Mouse (Mus musculus) kidney, embryonic 14.5 days (tissue): ENCODE data around the gene Bphl. TPM values are rescaled to one million over a fixed set of nuclear protein-coding genes. Genes with fewer than 3 reads are reported as not detected.

Experiments
- ATAC-seq: fragments of 200-750 bp; cut with Nextera tagmentation; 2 replicates; pipeline ENCODE4 v1.8.0; 2017; ENCODE audit warnings: moderate number of reproducible peaks, mild to moderate bottlenecking, moderate TSS enrichment, moderate library complexity; ENCODE audit not compliant: low FRiP score, low TSS enrichment
- H3K27ac ChIP-seq: fragments of 300-500 bp; sonication (generic); 2 replicates; pipeline ENCODE4 v1.5.1; 2014; ENCODE audit warnings: low read depth, mild to moderate bottlenecking, low read length, moderate library complexity, mixed read lengths
- H3K27me3 ChIP-seq: fragments of 300-500 bp; sonication (generic); 2 replicates; pipeline ENCODE4 v1.6.1; 2014; ENCODE audit warnings: mild to moderate bottlenecking, low read length; ENCODE audit not compliant: control insufficient read depth, insufficient read depth
- H3K36me3 ChIP-seq: fragments of 300-500 bp; sonication (generic); 2 replicates; pipeline ENCODE4 v1.6.1; 2014; ENCODE audit warnings: low read length, mixed read lengths; ENCODE audit not compliant: control insufficient read depth, insufficient read depth
- H3K4me1 ChIP-seq: fragments of 300-500 bp; sonication (generic); 2 replicates; pipeline ENCODE4 v1.6.1; 2014; ENCODE audit warnings: low read length, mixed read lengths; ENCODE audit not compliant: control insufficient read depth, insufficient read depth
- H3K4me2 ChIP-seq: fragments of 300-500 bp; sonication (generic); replicated peaks from 2 replicates; pipeline ENCODE4 v1.6.1; 2014; ENCODE audit warnings: low read depth, mild to moderate bottlenecking, low read length
- H3K4me3 ChIP-seq: fragments of 300-500 bp; sonication (generic); 2 replicates; pipeline ENCODE4 v1.5.1; 2014; ENCODE audit warnings: mild to moderate bottlenecking, low read length
- H3K9ac ChIP-seq: fragments of 300-500 bp; sonication (generic); 2 replicates; pipeline ENCODE4 v1.6.1; 2014; ENCODE audit warnings: low read depth, mild to moderate bottlenecking, low read length, moderate library complexity
- H3K9me3 ChIP-seq: fragments of 300-500 bp; sonication (generic); 2 replicates; pipeline ENCODE4 v1.6.1; 2016; ENCODE audit warnings: low read length; ENCODE audit not compliant: control insufficient read depth
- WGBS: fragments of 180-500 bp; shearing (Covaris S2); extraction: QIAGEN DNeasy Blood & Tissue Kit; methylation state at CpG from one replicate; pipeline ENCODE4 v1.1.7; 2014; 5-methylcytosine and 5-hydroxymethylcytosine counted together
- polyA plus RNA-seq: library from polyadenylated mRNA; unstranded; fragments of >200 nt; fragmentation: Nextera tagmentation; extraction: Ambion mirVana; gene quantifications from 2 replicates; pipeline ENCODE4 v1.2.1, GENCODE M21; 2014

Bphl gene
- polyA plus RNA-seq, 1 experiment from 2014 or later: 49.0 TPM

- no peak overlapping the region for H3K4me2 ChIP-seq
- WGBS: 86% methylated on average over 4 of the region's 4 CpGs
- ATAC-seq: no peak
- H3K9ac ChIP-seq: no peak overlapping the region
- no peaks in the 10 kb centered on the region for H3K9me3 ChIP-seq
- H3K36me3 ChIP-seq: peaks cover 4% of the 10 kb centered on the region; the same call in 1 of the 2 replicates
- no peaks in the 10 kb centered on the region for H3K4me1 ChIP-seq
- H3K27ac ChIP-seq: no peak overlapping the region
- H3K27me3 ChIP-seq: no peaks in the 10 kb centered on the region
- H3K4me3 ChIP-seq: no peak overlapping the region
Measured at GRCm38 (mm10) chr13:34118816-34119215, 81.4 kb downstream of the Bphl start.

- no peak for ATAC-seq
- WGBS: 53% methylated on average over 4 of the region's 4 CpGs
- no peak overlapping the region for H3K9ac ChIP-seq
- H3K9me3 ChIP-seq: no peaks in the 10 kb centered on the region
- H3K27me3 ChIP-seq: no peaks in the 10 kb centered on the region
- no peaks in the 10 kb centered on the region for H3K4me1 ChIP-seq
- no peak overlapping the region for H3K4me3 ChIP-seq
- peaks cover 6% of the 10 kb centered on the region; the same call in 1 of the 2 replicates for H3K36me3 ChIP-seq
- H3K27ac ChIP-seq: no peak overlapping the region
- no peak overlapping the region for H3K4me2 ChIP-seq
Measured at GRCm38 (mm10) chr13:34119406-34119805, 82.0 kb downstream of the Bphl start.

- Histone ChIP-seq H3K9ac (no peak overlapping the region), H3K27ac (no peak overlapping the region)
- 100% methylated on average over 2 of the region's 2 CpGs for WGBS
Measured at GRCm38 (mm10) chr13:34120536-34120935, 83.1 kb downstream of the Bphl start.

More at GRCm38 (mm10) chr13:34120536-34120935, 83.1 kb downstream of the Bphl start:
- H3K9me3 ChIP-seq: no peaks in the 10 kb centered on the region
- H3K4me1 ChIP-seq: 0 out of 2 replicates have a peak, but pooled peaks cover under 1% of the 10 kb centered on the region
- no peak overlapping the region for H3K4me2 ChIP-seq
- peaks cover 6% of the 10 kb centered on the region; the same call in 1 of the 2 replicates for H3K36me3 ChIP-seq
- no peaks in the 10 kb centered on the region for H3K27me3 ChIP-seq
- H3K4me3 ChIP-seq: no peak overlapping the region
- no peak for ATAC-seq

Other genes starting within 250 kb of the Bphl start
- not detected in 2 replicates for gene Serpinb6e, start 194.2 kb upstream of the Bphl start, polyA plus RNA-seq
- gene Serpinb6c, start 131.9 kb upstream of the Bphl start, polyA plus RNA-seq: 0.20 TPM in 1 of 2 replicates, not detected in the other
- gene Nqo2, start 72.9 kb upstream of the Bphl start, polyA plus RNA-seq: 26.2 and 29.6 TPM in 2 replicates
- 9.7 and 20.6 TPM in 2 replicates for gene Ripk1, start 35.2 kb upstream of the Bphl start, polyA plus RNA-seq
- 70.9 and 73.3 TPM in 2 replicates for gene Serpinb6a, start 34.8 kb upstream of the Bphl start, polyA plus RNA-seq
- 62.1 and 73.4 TPM in 2 replicates for gene Tubb2a, start 40.4 kb downstream of the Bphl start, polyA plus RNA-seq
- 17.4 and 23.6 TPM in 2 replicates for gene Tubb2b, start 92.9 kb downstream of the Bphl start, polyA plus RNA-seq
- gene Psmg4, start 125.4 kb downstream of the Bphl start, polyA plus RNA-seq: 84.6 and 100 TPM in 2 replicates